In genomic region chr7:120982200-120982841, GRCm38 (mm10) we compare ENCODE assay signal across 8 mouse cellular contexts. TPM values are rescaled to one million over a fixed set of nuclear protein-coding genes. Genes with fewer than 3 reads are reported as not detected.
DNase-seq lines count a peak whose midpoint lies in the region; ATAC-seq and TF ChIP-seq lines count a peak whose summit lies in the region.

TSS of gene Cdr2 (minus strand) at chr7:120982312.
TSS of gene Mfsd13b (plus strand) at chr7:120982509.

- under 1% methylated on average over 46 of the region's 46 CpGs for WGBS in kidney, embryonic 14.5 days
- WGBS in limb, embryonic 15.5 days = under 1% methylated on average over 45 of the region's 46 CpGs

- H3K4me2 ChIP-seq in kidney, embryonic 14.5 days (replicated peaks; ENCODE audit: low read depth, low read length) = peak within 1 kb of the TSS; percentile 78
- peak within 1 kb of the TSS; percentile 80 for H3K4me2 ChIP-seq in limb, embryonic 15.5 days

- peak within 1 kb of the TSS; percentile 92 for H3K4me3 ChIP-seq in bone marrow macrophage, adult 2 months (ENCODE audit: insufficient read depth, low read length)
- peak within 1 kb of the TSS; percentile 91 for H3K4me3 ChIP-seq in embryonic fibroblast, embryonic 13.5 days (ENCODE audit: insufficient read depth, low read length)
- H3K4me3 ChIP-seq in kidney, embryonic 14.5 days (ENCODE audit: low read length) = peak within 1 kb of the TSS; percentile 93
- H3K4me3 ChIP-seq in limb, embryonic 15.5 days = peak within 1 kb of the TSS; percentile 97

- peak; percentile 97 for ATAC-seq in kidney, embryonic 14.5 days (ENCODE audit: low FRiP score, low TSS enrichment)
- peak; percentile 96 for ATAC-seq in limb, embryonic 15.5 days (ENCODE audit: insufficient number of reproducible peaks, low FRiP score, low TSS enrichment, low read depth)

- peak; percentile 99 for DNase-seq in A20 (ENCODE audit: low read depth, low spot score)
- DNase-seq in heart, adult 9 months (ENCODE audit: low spot score in 2 of 2) = peak; percentile 99
- peak; percentile 80 to 86 for DNase-seq in monocyte, adult 2 months (ENCODE audit: low read depth in 1 of 2, low spot score in 2 of 2)
- DNase-seq in spleen, postnatal 36 days (ENCODE audit: low spot score in 2 of 2) = peak; percentile 95 to 97

- H3K9me3 ChIP-seq in kidney, embryonic 14.5 days (ENCODE audit: control insufficient read depth, low read length) = no peaks in the 10 kb centered on the region
- no peaks in the 10 kb centered on the region for H3K9me3 ChIP-seq in limb, embryonic 15.5 days

- TF ChIP-seq POLR2A in bone marrow macrophage, adult 2 months (IDR thresholded peaks at IDR 0.05; ENCODE audit: borderline replicate concordance, low read depth, low read length) = no peak; the same call in 1 of the 2 replicates
- peak; percentile 95 for TF ChIP-seq POLR2A in embryonic fibroblast, embryonic 13.5 days (IDR thresholded peaks at IDR 0.05; ENCODE audit: low read depth, low read length)

- peak within 1 kb of the TSS; percentile 80 for H3K9ac ChIP-seq in kidney, embryonic 14.5 days (ENCODE audit: low read depth, low read length)
- H3K9ac ChIP-seq in limb, embryonic 15.5 days = peak within 1 kb of the TSS; percentile 76

- H3K27me3 ChIP-seq in kidney, embryonic 14.5 days (ENCODE audit: control insufficient read depth, insufficient read depth, low read length) = no peaks in the 10 kb centered on the region
- no peaks in the 10 kb centered on the region for H3K27me3 ChIP-seq in limb, embryonic 15.5 days

- peak within 1 kb of the TSS; percentile 64 for H3K27ac ChIP-seq in bone marrow macrophage, adult 2 months (ENCODE audit: insufficient read depth, low read depth, low read length)
- H3K27ac ChIP-seq in embryonic fibroblast, embryonic 13.5 days (ENCODE audit: insufficient read depth, low read length) = peak within 1 kb of the TSS; percentile 76
- peak within 1 kb of the TSS; percentile 65; the same call in 1 of the 2 replicates for H3K27ac ChIP-seq in kidney, embryonic 14.5 days (ENCODE audit: low read depth, low read length)
- peak within 1 kb of the TSS; percentile 82 for H3K27ac ChIP-seq in limb, embryonic 15.5 days

- peaks cover 23% of the 10 kb centered on the region for H3K4me1 ChIP-seq in bone marrow macrophage, adult 2 months (ENCODE audit: control insufficient read depth, insufficient read depth, low read length)
- peaks cover 4% of the 10 kb centered on the region; the same call in 1 of the 2 replicates for H3K4me1 ChIP-seq in embryonic fibroblast, embryonic 13.5 days (ENCODE audit: control insufficient read depth, insufficient read depth, low read length)
- peaks cover 8% of the 10 kb centered on the region; the same call in 1 of the 2 replicates for H3K4me1 ChIP-seq in kidney, embryonic 14.5 days (ENCODE audit: control insufficient read depth, insufficient read depth, low read length)
- H3K4me1 ChIP-seq in limb, embryonic 15.5 days = peaks cover 11% of the 10 kb centered on the region

- no peak for TF ChIP-seq CTCF in bone marrow macrophage, adult 2 months (IDR thresholded peaks at IDR 0.05; ENCODE audit: low read depth, low read length)
- TF ChIP-seq CTCF in embryonic fibroblast, embryonic 13.5 days (IDR thresholded peaks at IDR 0.05; ENCODE audit: borderline replicate concordance, insufficient read depth, low read length) = no peak

- no peaks in the 10 kb centered on the region for H3K36me3 ChIP-seq in kidney, embryonic 14.5 days (ENCODE audit: control insufficient read depth, insufficient read depth, low read length)
- H3K36me3 ChIP-seq in limb, embryonic 15.5 days = no peaks in the 10 kb centered on the region

RNA-seq across cellular contexts. Expression of gene Cdr2, which starts in this region (rescaled TPM):
- polyA plus RNA-seq in bone marrow macrophage, adult 2 months (2012; ENCODE audit: insufficient read depth, insufficient read length, missing spikeins) = 4.9 and 6.1 TPM in 2 replicates
- 44.6 and 51.9 TPM in 2 replicates for polyA plus RNA-seq in embryonic fibroblast, embryonic 13.5 days (2011; ENCODE audit: insufficient read length, low read depth, missing spikeins)
- polyA plus RNA-seq in kidney, embryonic 14.5 days (2014; fragmentation: Nextera tagmentation; extraction: Ambion mirVana) = 10.1 and 13.1 TPM in 2 replicates
- 12.4 and 16.2 TPM in 2 replicates for polyA plus RNA-seq in limb, embryonic 15.5 days (2015; fragmentation: Nextera tagmentation; extraction: Ambion mirVana)

RNA-seq across cellular contexts. Expression of gene Mfsd13b, which starts in this region (rescaled TPM):
- 3.3 TPM in 1 of 2 replicates, not detected in the other for polyA plus RNA-seq in bone marrow macrophage, adult 2 months (2012; ENCODE audit: insufficient read depth, insufficient read length, missing spikeins)
- not detected in 2 replicates for polyA plus RNA-seq in embryonic fibroblast, embryonic 13.5 days (2011; ENCODE audit: insufficient read length, low read depth, missing spikeins)
- not detected in 2 replicates for polyA plus RNA-seq in kidney, embryonic 14.5 days (2014; fragmentation: Nextera tagmentation; extraction: Ambion mirVana)
- 0.22 and 0.46 TPM in 2 replicates for polyA plus RNA-seq in limb, embryonic 15.5 days (2015; fragmentation: Nextera tagmentation; extraction: Ambion mirVana)

Comparison
In these comparisons a context has a peak if more than half of its experiments do, and no peak if none do; other contexts are left out.
1. Peak in every context shown above with its lines: DNase-seq, ATAC-seq, H3K4me3 ChIP-seq and H3K27ac ChIP-seq.